Comparison of ENCODE assay signal across 10 mouse cellular contexts in genomic region chr2:170836862-170837261, GRCm38 (mm10).
DNase-seq lines count a peak whose midpoint lies in the region; ATAC-seq and TF ChIP-seq lines count a peak whose summit lies in the region.
"Had no signal": no experiment of that assay in that cellular context is flagged by ENCODE, and none has a peak within 500 bp of the region (broad histone marks: within the 10 kb centered on the region; RNA-seq: fewer than 3 reads in every experiment).

No protein-coding gene starts in this region.

- intact Hi-C loops in heart, postnatal 25 days (cut with DNase I): no loop called here
- intact Hi-C loops in left cerebral cortex, postnatal 25 days (cut with DNase I): no loop called here

- H3K27ac ChIP-seq in heart, embryonic 13.5 days (replicated peaks): 0 out of 2 replicates have a peak overlapping the region, but pooled peaks have one; percentile 28
- H3K27ac ChIP-seq in midbrain, postnatal 0 days (ENCODE audit: low read depth, low read length): no peak overlapping the region
- no peak overlapping the region for H3K27ac ChIP-seq in intestine, embryonic 15.5 days
- no peak overlapping the region for H3K27ac ChIP-seq in liver, postnatal 0 days (ENCODE audit: low read depth)

- no peak overlapping the region for H3K9ac ChIP-seq in heart, embryonic 13.5 days
- H3K9ac ChIP-seq in midbrain, postnatal 0 days (replicated peaks; ENCODE audit: low read length, poor library complexity, severe bottlenecking): no peak overlapping the region
- no peak overlapping the region for H3K9ac ChIP-seq in intestine, embryonic 15.5 days
- H3K9ac ChIP-seq in liver, postnatal 0 days (replicated peaks): no peak overlapping the region

- no peaks in the 10 kb centered on the region for H3K9me3 ChIP-seq in heart, embryonic 13.5 days
- H3K9me3 ChIP-seq in midbrain, postnatal 0 days (ENCODE audit: low read length): no peaks in the 10 kb centered on the region
- H3K9me3 ChIP-seq in intestine, embryonic 15.5 days: no peaks in the 10 kb centered on the region
- no peaks in the 10 kb centered on the region for H3K9me3 ChIP-seq in liver, postnatal 0 days (ENCODE audit: low read length)

- 0 out of 2 replicates have a peak overlapping the region, but pooled peaks have one; percentile 1 for H3K4me2 ChIP-seq in heart, embryonic 13.5 days
- H3K4me2 ChIP-seq in midbrain, postnatal 0 days (ENCODE audit: low read depth, low read length, poor library complexity, severe bottlenecking): no peak overlapping the region
- H3K4me2 ChIP-seq in intestine, embryonic 15.5 days (replicated peaks): no peak overlapping the region
- H3K4me2 ChIP-seq in liver, postnatal 0 days (ENCODE audit: low read depth, low read length): no peak overlapping the region

- no peak for TF ChIP-seq CTCF in midbrain, postnatal 0 days (IDR thresholded peaks at IDR 0.05)
- no peak for TF ChIP-seq CTCF in liver, postnatal 0 days (IDR thresholded peaks at IDR 0.05; ENCODE audit: low read depth)

- H3K36me3 ChIP-seq in heart, embryonic 13.5 days: no peaks in the 10 kb centered on the region
- no peaks in the 10 kb centered on the region for H3K36me3 ChIP-seq in midbrain, postnatal 0 days (ENCODE audit: insufficient read depth, low read length)
- H3K36me3 ChIP-seq in intestine, embryonic 15.5 days: no peaks in the 10 kb centered on the region
- H3K36me3 ChIP-seq in liver, postnatal 0 days (replicated peaks; ENCODE audit: insufficient read depth, low read length): no peaks in the 10 kb centered on the region

- no peak overlapping the region for H3K4me3 ChIP-seq in heart, embryonic 13.5 days
- no peak overlapping the region for H3K4me3 ChIP-seq in midbrain, postnatal 0 days (ENCODE audit: low read depth, low read length)
- no peak overlapping the region for H3K4me3 ChIP-seq in intestine, embryonic 15.5 days (replicated peaks)
- H3K4me3 ChIP-seq in liver, postnatal 0 days (ENCODE audit: low read depth, low read length): no peak overlapping the region

- WGBS in heart, embryonic 13.5 days: 55% methylated on average over 10 of the region's 10 CpGs
- WGBS in midbrain, postnatal 0 days: 23% methylated on average over 10 of the region's 10 CpGs
- WGBS in intestine, embryonic 15.5 days: 77% methylated on average over 10 of the region's 10 CpGs
- WGBS in liver, postnatal 0 days (ENCODE audit: insufficient replicate concordance): 70% methylated on average over 10 of the region's 10 CpGs

- H3K27me3 ChIP-seq in heart, embryonic 13.5 days (replicated peaks): no peaks in the 10 kb centered on the region
- H3K27me3 ChIP-seq in midbrain, postnatal 0 days (ENCODE audit: insufficient read depth, low read length): no peaks in the 10 kb centered on the region
- no peaks in the 10 kb centered on the region for H3K27me3 ChIP-seq in intestine, embryonic 15.5 days (replicated peaks)
- H3K27me3 ChIP-seq in liver, postnatal 0 days (ENCODE audit: insufficient read depth, low read length): no peaks in the 10 kb centered on the region

- TF ChIP-seq EP300 in liver, postnatal 0 days (IDR thresholded peaks at IDR 0.05; ENCODE audit: low read depth): no peak

- DNase-seq in heart, postnatal 25 days (ENCODE audit: low spot score): no peak
- peak; percentile 75 for DNase-seq in cerebellum, adult 9-11 months
- DNase-seq in heart, postnatal 4 days: peak; percentile 26
- DNase-seq in midbrain, postnatal 0 days (ENCODE audit: low spot score): peak; percentile 71
- DNase-seq in liver, postnatal 0 days: no peak
- DNase-seq in left cerebral cortex, postnatal 25 days (ENCODE audit: low spot score in 2 of 2): no peak
- DNase-seq: spleen, adult 18-20 months; thymus, postnatal 14 days had no signal

- no peak for ATAC-seq in heart, embryonic 13.5 days (ENCODE audit: extremely low read depth, insufficient number of reproducible peaks, low FRiP score, low TSS enrichment)
- no peak for ATAC-seq in midbrain, postnatal 0 days (ENCODE audit: low FRiP score)
- ATAC-seq in intestine, embryonic 15.5 days: no peak
- no peak for ATAC-seq in liver, postnatal 0 days

- peaks cover 25% of the 10 kb centered on the region for H3K4me1 ChIP-seq in heart, embryonic 13.5 days
- H3K4me1 ChIP-seq in midbrain, postnatal 0 days (ENCODE audit: insufficient read depth, low read length): peaks cover 5% of the 10 kb centered on the region; the same call in 1 of the 2 replicates
- H3K4me1 ChIP-seq in intestine, embryonic 15.5 days (replicated peaks): no peaks in the 10 kb centered on the region
- no peaks in the 10 kb centered on the region for H3K4me1 ChIP-seq in liver, postnatal 0 days (ENCODE audit: insufficient read depth)

Comparison
In these comparisons a context has a peak if more than half of its experiments do, and no peak if none do; other contexts are left out.
1. DNase-seq: peak in cerebellum, adult 9-11 months (single experiment), heart, postnatal 4 days (single experiment) and midbrain, postnatal 0 days (single experiment); none in heart, postnatal 25 days (single experiment), liver, postnatal 0 days (single experiment) and left cerebral cortex, postnatal 25 days (0 of 2).